Mouse (Mus musculus): Measurements from ENCODE around the gene Ms4a4b. TPM values are rescaled to one million over a fixed set of nuclear protein-coding genes. Genes with fewer than 3 reads are reported as not detected.

Ms4a4b gene
- polyA plus RNA-seq, 1 experiment = not detected

DNA sequence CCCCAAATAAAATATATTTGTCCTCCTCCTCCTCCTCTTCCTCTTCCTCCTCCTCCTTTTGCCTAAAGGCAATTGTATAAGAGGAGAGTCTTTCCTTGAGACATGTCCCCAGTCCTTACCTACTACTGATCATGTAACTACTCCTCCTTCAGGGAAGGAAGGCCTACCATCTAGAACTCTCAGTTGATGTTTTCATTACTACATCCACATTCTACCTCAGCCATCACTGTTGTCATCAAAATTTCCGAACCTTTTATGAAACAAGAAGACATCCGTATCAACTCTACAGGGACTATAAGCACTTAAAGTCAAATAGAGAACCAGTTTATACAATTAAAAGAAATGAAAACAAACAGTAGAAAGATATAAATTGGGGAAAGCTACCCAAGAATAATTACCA is 39.3 kb downstream of the Ms4a4b start:
- Histone ChIP-seq H3K27ac (ENCODE audit: insufficient read depth, low read length) (no peak overlapping the region), H3K4me3 (ENCODE audit: low read depth, low read length) (no peak overlapping the region), H3K36me3 (ENCODE audit: control insufficient read depth, insufficient read depth, low read length, poor library complexity, severe bottlenecking) (no peaks in the 10 kb centered on the region), H3K9me3 (replicated peaks; ENCODE audit: control insufficient read depth, insufficient read depth, low read length, poor library complexity, severe bottlenecking) (no peaks in the 10 kb centered on the region), H3K9ac (ENCODE audit: low read depth, poor library complexity, severe bottlenecking) (no peak overlapping the region), H3K4me1 (ENCODE audit: control insufficient read depth, insufficient read depth, low read length) (no peaks in the 10 kb centered on the region), H3K27me3 (ENCODE audit: control insufficient read depth, insufficient read depth, low read length, poor library complexity, severe bottlenecking) (no peaks in the 10 kb centered on the region)
- TF ChIP-seq CTCF (IDR thresholded peaks at IDR 0.05; ENCODE audit: low read depth, low read length) = no peak
- no peak for TF ChIP-seq EP300 (IDR thresholded peaks at IDR 0.05; ENCODE audit: insufficient read depth, low read depth, low read length)

DNA sequence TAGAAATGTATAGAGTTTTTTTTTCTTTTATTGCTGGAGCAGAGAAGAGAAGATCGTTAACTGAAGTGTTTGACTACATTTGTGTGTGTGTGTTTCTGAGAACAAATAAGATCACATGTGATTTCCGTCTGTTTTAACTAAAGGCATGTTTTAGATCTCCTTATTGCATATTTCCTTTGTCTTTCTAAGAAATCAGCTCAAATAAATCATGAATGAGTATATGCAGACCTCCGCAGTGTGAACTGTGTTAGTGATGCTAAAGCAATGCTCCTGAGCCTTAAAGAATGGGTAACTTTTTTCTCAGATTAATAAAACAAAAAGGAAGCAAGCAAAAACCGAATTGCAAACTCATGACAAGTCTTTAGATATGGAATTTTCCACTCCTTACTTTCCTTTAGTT is 40.6 kb downstream of the Ms4a4b start:
- H3K4me1 ChIP-seq (ENCODE audit: control insufficient read depth, insufficient read depth, low read length) = no peaks in the 10 kb centered on the region
- no peak overlapping the region for H3K9ac ChIP-seq (ENCODE audit: low read depth, poor library complexity, severe bottlenecking)
- H3K27ac ChIP-seq (ENCODE audit: insufficient read depth, low read length) = no peak overlapping the region
- TF ChIP-seq POLR2A (IDR thresholded peaks at IDR 0.05; ENCODE audit: insufficient read depth, low read length) = no peak
- no peak for TF ChIP-seq EP300 (IDR thresholded peaks at IDR 0.05; ENCODE audit: insufficient read depth, low read depth, low read length)
- no peak for TF ChIP-seq CTCF (IDR thresholded peaks at IDR 0.05; ENCODE audit: low read depth, low read length)
- no peaks in the 10 kb centered on the region for H3K9me3 ChIP-seq (replicated peaks; ENCODE audit: control insufficient read depth, insufficient read depth, low read length, poor library complexity, severe bottlenecking)
- no peaks in the 10 kb centered on the region for H3K27me3 ChIP-seq (ENCODE audit: control insufficient read depth, insufficient read depth, low read length, poor library complexity, severe bottlenecking)
- H3K36me3 ChIP-seq (ENCODE audit: control insufficient read depth, insufficient read depth, low read length, poor library complexity, severe bottlenecking) = no peaks in the 10 kb centered on the region
- no peak overlapping the region for H3K4me3 ChIP-seq (ENCODE audit: low read depth, low read length)

DNA sequence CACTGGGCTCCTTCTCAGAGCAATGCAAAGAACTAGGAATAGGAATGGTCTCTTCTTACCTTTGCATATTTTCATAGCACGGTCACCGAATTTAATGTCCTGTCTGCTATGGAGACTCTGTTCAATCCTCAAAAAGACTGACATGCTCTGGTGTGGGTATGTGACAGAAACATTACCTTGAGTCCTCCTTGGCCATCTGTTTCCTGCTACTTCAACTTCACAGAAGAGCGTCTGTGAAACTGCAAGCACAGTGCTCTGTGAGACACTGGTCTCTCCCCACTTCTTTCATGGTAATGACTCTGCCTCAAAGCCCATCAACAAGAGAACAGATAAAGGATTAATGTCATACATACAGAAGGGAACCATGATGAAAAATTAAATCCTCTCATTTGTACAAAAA is 41.0 kb downstream of the Ms4a4b start:
- Histone ChIP-seq H3K9ac (ENCODE audit: low read depth, poor library complexity, severe bottlenecking) (no peak overlapping the region), H3K9me3 (replicated peaks; ENCODE audit: control insufficient read depth, insufficient read depth, low read length, poor library complexity, severe bottlenecking) (no peaks in the 10 kb centered on the region), H3K4me3 (ENCODE audit: low read depth, low read length) (no peak overlapping the region), H3K36me3 (ENCODE audit: control insufficient read depth, insufficient read depth, low read length, poor library complexity, severe bottlenecking) (no peaks in the 10 kb centered on the region), H3K27me3 (ENCODE audit: control insufficient read depth, insufficient read depth, low read length, poor library complexity, severe bottlenecking) (no peaks in the 10 kb centered on the region), H3K27ac (ENCODE audit: insufficient read depth, low read length) (no peak overlapping the region), H3K4me1 (ENCODE audit: control insufficient read depth, insufficient read depth, low read length) (no peaks in the 10 kb centered on the region)
- TF ChIP-seq EP300 (IDR thresholded peaks at IDR 0.05; ENCODE audit: insufficient read depth, low read depth, low read length) (no peak), POLR2A (IDR thresholded peaks at IDR 0.05; ENCODE audit: insufficient read depth, low read length) (no peak)

DNA sequence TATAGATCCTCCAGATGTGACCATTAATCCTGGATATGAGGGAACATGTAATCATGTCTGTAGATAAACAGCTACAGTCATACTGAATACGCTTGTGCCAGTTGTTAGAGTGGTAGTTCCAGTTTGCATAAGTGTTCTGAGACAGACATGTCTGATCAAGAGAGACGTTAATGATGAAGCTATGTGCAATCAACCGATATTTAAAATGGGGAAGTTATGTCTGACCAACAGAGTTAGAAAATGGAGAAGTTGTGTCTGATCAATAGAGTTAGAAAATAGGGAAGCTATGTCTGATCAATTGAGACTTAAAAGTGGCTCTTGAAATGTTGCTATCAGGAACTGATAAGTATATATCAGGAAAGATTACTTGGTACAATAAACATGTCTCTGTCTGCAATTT is 41.9 kb downstream of the Ms4a4b start:
- Histone ChIP-seq H3K9ac (ENCODE audit: low read depth, poor library complexity, severe bottlenecking) (no peak overlapping the region), H3K9me3 (replicated peaks; ENCODE audit: control insufficient read depth, insufficient read depth, low read length, poor library complexity, severe bottlenecking) (no peaks in the 10 kb centered on the region), H3K36me3 (ENCODE audit: control insufficient read depth, insufficient read depth, low read length, poor library complexity, severe bottlenecking) (no peaks in the 10 kb centered on the region), H3K27me3 (ENCODE audit: control insufficient read depth, insufficient read depth, low read length, poor library complexity, severe bottlenecking) (no peaks in the 10 kb centered on the region), H3K4me1 (ENCODE audit: control insufficient read depth, insufficient read depth, low read length) (no peaks in the 10 kb centered on the region), H3K27ac (ENCODE audit: insufficient read depth, low read length) (no peak overlapping the region), H3K4me3 (ENCODE audit: low read depth, low read length) (no peak overlapping the region)
- no peak for TF ChIP-seq EP300 (IDR thresholded peaks at IDR 0.05; ENCODE audit: insufficient read depth, low read depth, low read length)
- no peak for TF ChIP-seq CTCF (IDR thresholded peaks at IDR 0.05; ENCODE audit: low read depth, low read length)
- TF ChIP-seq POLR2A (IDR thresholded peaks at IDR 0.05; ENCODE audit: insufficient read depth, low read length) = no peak

DNA sequence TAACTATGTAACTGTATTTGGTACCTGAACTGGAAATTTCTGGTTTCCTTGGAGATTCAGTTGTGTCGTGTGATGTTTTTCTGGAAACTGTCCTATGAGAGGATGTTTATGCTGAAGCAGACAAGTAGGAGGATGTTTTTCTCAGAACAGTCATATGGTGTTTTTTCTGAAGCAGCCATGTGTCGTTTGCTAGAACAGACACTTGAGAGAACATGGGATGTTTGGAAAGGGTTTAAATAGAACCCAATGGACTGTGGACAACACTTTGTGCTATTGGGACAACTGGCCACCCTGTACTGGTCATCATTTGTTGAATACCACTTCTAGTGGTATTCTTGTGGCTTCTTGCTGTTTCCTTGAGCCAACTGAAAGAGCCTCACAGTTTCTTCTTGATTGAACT is 42.4 kb downstream of the Ms4a4b start, which contains the start of gene Gm8369:
Gm8369 (plus strand) TSS at position 193 of the 400 bp plus-strand sequence.
- H3K27me3 ChIP-seq (ENCODE audit: control insufficient read depth, insufficient read depth, low read length, poor library complexity, severe bottlenecking) = no peaks in the 10 kb centered on the region
- H3K4me1 ChIP-seq (ENCODE audit: control insufficient read depth, insufficient read depth, low read length) = no peaks in the 10 kb centered on the region
- no peak for TF ChIP-seq POLR2A (IDR thresholded peaks at IDR 0.05; ENCODE audit: insufficient read depth, low read length)
- no peak for TF ChIP-seq EP300 (IDR thresholded peaks at IDR 0.05; ENCODE audit: insufficient read depth, low read depth, low read length)
- TF ChIP-seq CTCF (IDR thresholded peaks at IDR 0.05; ENCODE audit: low read depth, low read length) = no peak
- H3K4me3 ChIP-seq (ENCODE audit: low read depth, low read length) = no peak within 1 kb of the TSS
- H3K36me3 ChIP-seq (ENCODE audit: control insufficient read depth, insufficient read depth, low read length, poor library complexity, severe bottlenecking) = no peaks in the 10 kb centered on the region
- H3K9ac ChIP-seq (ENCODE audit: low read depth, poor library complexity, severe bottlenecking) = no peak within 1 kb of the TSS
- H3K9me3 ChIP-seq (replicated peaks; ENCODE audit: control insufficient read depth, insufficient read depth, low read length, poor library complexity, severe bottlenecking) = no peaks in the 10 kb centered on the region
- no peak within 1 kb of the TSS for H3K27ac ChIP-seq (ENCODE audit: insufficient read depth, low read length)

DNA sequence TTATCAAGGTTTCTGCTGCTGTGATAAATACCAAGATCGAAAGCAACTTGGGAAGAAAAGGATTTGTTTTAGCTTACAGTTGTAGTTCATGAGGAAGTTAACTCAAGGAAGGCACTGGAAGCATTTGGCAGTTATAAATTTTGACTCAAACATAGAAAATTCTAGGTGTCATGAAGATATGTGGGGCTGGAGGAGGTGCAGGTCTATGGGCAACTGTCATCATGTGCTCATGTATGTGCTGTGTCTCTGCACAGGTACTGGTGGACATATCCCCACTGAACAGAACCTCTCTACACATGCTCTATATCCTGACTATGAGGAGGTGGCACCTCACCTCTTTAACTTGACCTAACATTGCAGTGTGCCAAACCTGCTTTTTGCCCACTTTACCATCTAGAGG is 43.2 kb downstream of the Ms4a4b start:
- H3K27me3 ChIP-seq (ENCODE audit: control insufficient read depth, insufficient read depth, low read length, poor library complexity, severe bottlenecking) = no peaks in the 10 kb centered on the region
- H3K4me1 ChIP-seq (ENCODE audit: control insufficient read depth, insufficient read depth, low read length) = no peaks in the 10 kb centered on the region
- no peak overlapping the region for H3K4me3 ChIP-seq (ENCODE audit: low read depth, low read length)
- H3K27ac ChIP-seq (ENCODE audit: insufficient read depth, low read length) = no peak overlapping the region
- TF ChIP-seq EP300 (IDR thresholded peaks at IDR 0.05; ENCODE audit: insufficient read depth, low read depth, low read length) (no peak), CTCF (IDR thresholded peaks at IDR 0.05; ENCODE audit: low read depth, low read length) (no peak), POLR2A (IDR thresholded peaks at IDR 0.05; ENCODE audit: insufficient read depth, low read length) (no peak)
- no peak overlapping the region for H3K9ac ChIP-seq (ENCODE audit: low read depth, poor library complexity, severe bottlenecking)
- H3K9me3 ChIP-seq (replicated peaks; ENCODE audit: control insufficient read depth, insufficient read depth, low read length, poor library complexity, severe bottlenecking) = no peaks in the 10 kb centered on the region
- H3K36me3 ChIP-seq (ENCODE audit: control insufficient read depth, insufficient read depth, low read length, poor library complexity, severe bottlenecking) = no peaks in the 10 kb centered on the region

Data from ES-Bruce4 (cell line).